Mouse (Mus musculus): ENCODE results near the gene S100a10.
A peak's percentile ranks its signal among the peaks of the same experiment; 100 is the strongest.
"Not testable (repeated sequence)": the region's sequence is repeated elsewhere in the genome, so short reads cannot be mapped to it uniquely, and the experiment has no call there.

The S100a10 gene

GRCm38 (mm10) chr3:93554981-93555877, at the start of gene S100a10:
Gene S100a10, plus strand, starts transcription at chr3:93555080.
- peak; percentile 88 for DNase-seq (ENCODE audit: low read depth, low spot score)

GRCm38 (mm10) chr3:93505960-93506863, 48.7 kb upstream of the S100a10 start:
- peak; percentile 95 for DNase-seq (ENCODE audit: low read depth, low spot score)

DNA sequence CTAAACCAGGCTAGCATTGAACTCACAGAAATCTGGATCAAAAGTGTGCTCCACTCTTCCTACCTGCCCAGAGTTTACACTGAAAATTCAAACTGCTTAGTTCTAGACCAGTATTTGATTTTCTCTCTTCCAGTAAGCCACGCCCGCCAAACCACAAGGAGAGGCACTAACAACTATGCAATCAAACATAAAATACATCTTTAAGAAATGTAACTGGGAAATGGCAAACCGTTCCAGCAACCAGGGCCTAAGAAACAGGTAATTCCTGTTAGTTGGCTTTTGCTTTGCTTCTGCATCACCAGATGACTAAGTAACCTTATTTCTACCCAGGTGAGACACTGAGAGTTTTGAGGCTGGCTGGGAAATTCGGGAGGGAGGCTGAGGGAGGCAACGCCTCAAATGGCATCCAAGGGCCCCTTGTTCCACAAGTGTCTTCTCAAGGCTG, 48.0 kb upstream of the S100a10 start:
- no peak for DNase-seq (ENCODE audit: low read depth, low spot score)

DNA sequence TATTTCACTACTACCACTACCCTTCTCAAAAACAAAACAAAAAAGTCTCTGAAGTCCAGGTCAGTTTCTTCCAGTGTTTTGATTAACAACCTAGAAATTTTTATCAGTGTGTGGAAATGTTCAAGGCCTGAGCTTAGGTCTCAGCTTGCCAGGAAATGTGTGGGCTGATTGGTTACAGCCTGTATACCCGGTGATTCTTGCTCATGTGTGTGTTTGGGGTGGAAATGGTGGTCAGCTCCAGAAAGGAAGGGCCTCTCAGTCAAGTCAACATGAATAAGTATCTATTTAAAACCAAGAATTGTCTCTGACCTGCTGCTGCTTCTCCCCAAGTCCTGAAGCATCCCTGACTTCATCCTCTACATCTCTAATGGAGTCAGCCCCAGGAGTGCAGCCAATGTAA, 45.6 kb upstream of the S100a10 start:
- DNase-seq (ENCODE audit: low read depth, low spot score): peak; percentile 31

DNA sequence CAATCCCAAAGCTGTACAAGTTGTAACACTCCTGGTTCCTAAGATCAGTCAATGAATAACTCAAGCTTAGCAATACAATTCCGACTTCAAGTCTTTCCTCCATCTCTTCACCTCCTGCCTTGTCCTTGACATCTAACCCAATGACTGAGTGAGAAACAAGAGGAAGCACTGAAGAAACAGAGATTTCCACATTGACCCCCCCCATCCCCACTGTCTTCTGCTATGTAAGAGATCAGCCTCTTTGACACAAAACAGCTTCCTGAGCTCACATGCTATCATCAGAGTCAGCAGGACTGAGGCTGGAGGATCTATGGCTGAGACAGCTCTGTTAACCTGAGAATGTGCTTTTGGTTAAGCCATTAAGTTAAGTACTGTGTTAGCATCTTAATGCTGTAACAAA, 43.8 kb upstream of the S100a10 start:
- no peak for DNase-seq (ENCODE audit: low read depth, low spot score)

GRCm38 (mm10) chr3:93511801-93512200, 43.1 kb upstream of the S100a10 start:
- no peak for DNase-seq (ENCODE audit: low read depth, low spot score)

DNA sequence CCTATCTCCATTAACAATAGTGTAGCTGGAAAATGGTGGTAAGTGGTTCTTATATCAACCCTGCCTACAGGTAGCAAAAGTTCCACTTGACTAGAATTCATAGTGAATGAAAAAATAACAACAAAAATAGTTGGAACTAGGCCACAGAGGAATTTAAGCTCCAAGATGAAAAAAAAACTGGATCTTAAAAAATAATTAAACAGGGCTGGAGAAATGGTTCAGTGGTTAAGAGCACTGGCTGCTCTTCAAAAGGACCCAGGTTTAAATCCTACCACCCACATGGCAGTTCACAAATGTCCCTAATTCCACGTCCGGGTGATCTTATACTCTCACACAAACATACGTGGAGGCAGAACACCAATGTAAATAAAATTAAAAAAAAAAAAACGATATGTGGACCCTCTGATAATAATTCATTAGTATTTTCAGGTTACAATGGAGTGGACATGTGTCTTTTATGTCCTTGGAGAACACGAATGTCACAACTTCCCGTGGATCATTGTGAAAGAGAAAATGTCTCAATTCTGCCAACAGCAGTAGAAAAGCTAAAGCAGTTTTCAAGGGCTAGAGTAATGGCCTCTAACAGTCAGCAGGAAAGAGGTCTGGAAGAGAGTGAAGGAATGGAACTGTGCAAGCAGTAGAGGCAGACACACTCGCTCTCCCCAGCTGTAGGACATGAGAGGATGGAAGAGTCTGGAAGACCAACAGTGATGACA, 42.3 kb upstream of the S100a10 start:
- DNase-seq (ENCODE audit: low read depth, low spot score): no peak

DNA sequence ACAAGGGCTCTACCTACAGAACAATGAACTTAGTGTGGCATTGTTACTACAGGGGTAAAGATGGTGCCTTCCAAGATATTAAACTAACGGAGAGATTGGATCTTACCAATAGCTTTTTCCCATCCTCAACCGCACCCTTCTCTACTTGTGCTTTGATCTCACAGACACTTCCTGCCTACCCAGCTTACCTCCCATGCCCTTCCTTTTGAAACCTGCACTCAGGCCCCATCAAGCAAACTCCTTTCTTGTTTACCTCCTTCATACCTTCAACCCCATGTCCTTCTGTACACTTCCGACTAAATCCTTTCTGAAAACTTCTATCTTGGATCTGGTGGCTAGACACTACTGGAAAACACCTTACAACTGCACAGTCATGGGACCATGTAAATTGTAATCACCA, 40.3 kb upstream of the S100a10 start:
- DNase-seq (ENCODE audit: low read depth, low spot score): peak; percentile 57

GRCm38 (mm10) chr3:93517343-93517742, 37.5 kb upstream of the S100a10 start:
- no peak for DNase-seq (ENCODE audit: low read depth, low spot score)

DNA sequence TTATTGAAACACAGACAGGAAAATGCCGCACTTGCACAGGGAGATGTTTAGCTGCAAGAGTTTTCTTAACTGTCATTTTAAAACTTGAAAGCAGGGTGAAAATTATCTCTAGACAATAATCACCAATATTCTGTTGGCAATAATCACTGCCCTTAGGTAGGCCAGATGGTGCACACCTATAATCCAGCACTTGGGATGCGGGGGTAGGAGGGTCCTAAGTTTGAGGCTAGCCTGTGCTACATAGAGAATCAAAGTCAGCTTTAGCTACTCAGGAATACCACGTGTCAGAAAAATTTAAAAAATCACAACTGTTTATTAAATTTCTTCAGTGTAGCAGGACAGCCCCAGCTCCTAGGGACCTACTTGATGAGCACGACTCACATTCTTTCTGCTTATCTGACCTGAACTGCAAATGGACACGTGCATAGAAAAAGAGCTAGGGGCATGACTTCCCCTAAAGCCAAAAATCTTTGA, 35.0 kb upstream of the S100a10 start:
- no peak for DNase-seq (ENCODE audit: low read depth, low spot score)

GRCm38 (mm10) chr3:93520330-93521193, 34.3 kb upstream of the S100a10 start, which contains the start of gene S100a11:
Gene S100a11, plus strand, starts transcription at chr3:93520488.
- peak; percentile 72 for DNase-seq (ENCODE audit: low read depth, low spot score)

GRCm38 (mm10) chr3:93521462-93522057, 33.3 kb upstream of the S100a10 start:
- DNase-seq (ENCODE audit: low read depth, low spot score): no peak

- peak; percentile 38 for DNase-seq (ENCODE audit: low read depth, low spot score)
Measured at GRCm38 (mm10) chr3:93522611-93523010, 32.3 kb upstream of the S100a10 start.

GRCm38 (mm10) chr3:93527300-93527699, 27.6 kb upstream of the S100a10 start:
- DNase-seq (ENCODE audit: low read depth, low spot score): no peak

DNA sequence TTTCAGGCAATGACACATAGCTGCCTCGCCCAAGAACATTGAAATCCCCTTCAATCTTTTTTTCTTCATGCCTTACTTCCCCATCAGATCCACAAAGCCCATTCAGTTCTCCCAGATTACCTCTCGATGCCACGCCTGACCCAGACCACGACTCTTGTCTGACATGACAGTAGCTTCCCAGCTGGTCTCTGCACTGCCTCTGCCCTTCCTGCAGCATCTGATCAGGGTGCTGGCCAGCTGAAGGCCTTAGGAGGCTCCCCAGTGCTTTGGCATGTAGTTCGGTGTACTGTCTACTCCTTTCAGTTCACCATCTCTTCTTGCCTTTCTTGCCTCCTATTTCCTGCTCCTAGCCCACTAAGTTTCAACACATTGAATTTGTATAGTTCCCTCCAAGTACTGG, 26.1 kb upstream of the S100a10 start:
- no peak for DNase-seq (ENCODE audit: low read depth, low spot score)

- DNase-seq (ENCODE audit: low read depth, low spot score): no peak
Measured at GRCm38 (mm10) chr3:93537068-93537576, 17.8 kb upstream of the S100a10 start.

DNA sequence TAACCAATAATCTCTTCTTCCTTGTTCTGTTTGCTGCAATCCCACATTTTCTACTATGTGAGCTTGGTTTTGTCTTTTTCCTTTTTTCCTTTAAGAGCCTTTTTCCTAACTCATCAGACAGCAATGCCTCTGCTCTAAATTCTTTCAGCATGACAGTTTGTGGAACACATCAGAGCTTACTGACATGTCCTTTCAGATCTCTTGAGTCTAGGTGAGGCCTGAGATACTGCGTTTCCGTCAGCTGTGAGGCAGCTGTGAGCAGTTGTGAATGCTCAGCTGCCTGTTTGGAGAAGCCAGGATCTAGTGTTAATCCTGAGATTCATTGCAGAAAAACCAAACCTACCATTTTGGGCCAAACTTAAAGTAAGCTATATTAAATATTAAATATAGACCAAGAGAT, 16.4 kb upstream of the S100a10 start:
- DNase-seq (ENCODE audit: low read depth, low spot score): no peak

- no peak for DNase-seq (ENCODE audit: low read depth, low spot score)
Measured at GRCm38 (mm10) chr3:93541501-93541900, 13.4 kb upstream of the S100a10 start.

DNA sequence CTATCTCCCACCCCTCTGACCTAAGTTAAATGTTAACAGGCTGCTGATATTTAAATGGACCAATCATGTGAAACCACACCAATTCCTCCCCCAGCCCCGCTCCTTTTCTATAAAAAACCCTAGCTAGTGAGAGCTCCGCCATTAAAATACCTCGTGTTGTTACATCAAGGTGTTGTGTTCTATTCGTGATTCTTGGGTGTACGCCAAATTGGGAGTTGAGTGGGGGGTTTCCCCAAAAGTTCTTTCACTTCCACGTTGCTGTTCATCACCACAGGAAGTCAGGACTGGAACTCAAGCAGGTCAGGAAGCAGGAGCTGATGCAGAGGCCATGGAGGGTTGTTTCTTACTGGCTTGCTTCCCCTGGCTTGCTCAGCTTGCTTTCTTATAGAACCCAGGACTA, 10.7 kb upstream of the S100a10 start:
- DNase-seq (ENCODE audit: low read depth, low spot score): not testable (repeated sequence)

Measured in CD4-positive helper T cell, adult 2 months (primary cell).